Mouse (Mus musculus): ENCODE measurements around the gene Gsdma3. TPM values are rescaled to one million over a fixed set of nuclear protein-coding genes. Genes with fewer than 3 reads are reported as not detected.

Gene Gsdma3
- not detected in 2 replicates for polyA plus RNA-seq (2015; fragmentation: Nextera tagmentation; extraction: Ambion mirVana)

GRCm38 (mm10) chr11:98625611-98626410 is at the start of gene Gsdma3, which contains the start of gene Gm12355:
Gsdma3 (plus strand) TSS chr11:98626360.
Gm12355 (minus strand) TSS chr11:98625661.
- no peak within 1 kb of the TSS for H3K9ac ChIP-seq (ENCODE audit: low read depth, low read length)
- H3K27me3 ChIP-seq (replicated peaks; ENCODE audit: control insufficient read depth, insufficient read depth, low read length), result no peaks in the 10 kb centered on the region
- 0 out of 2 replicates have a peak, but pooled peaks cover 2% of the 10 kb centered on the region for H3K9me3 ChIP-seq (ENCODE audit: control insufficient read depth, low read length)
- no peaks in the 10 kb centered on the region for H3K4me1 ChIP-seq (ENCODE audit: control insufficient read depth, insufficient read depth, low read depth, low read length)
- H3K4me3 ChIP-seq (ENCODE audit: low read length), result no peak within 1 kb of the TSS
- no peaks in the 10 kb centered on the region for H3K36me3 ChIP-seq (ENCODE audit: control insufficient read depth, insufficient read depth, low read length)
- WGBS, result 91% methylated on average over 10 of the region's 10 CpGs
- no peak for ATAC-seq
- H3K4me2 ChIP-seq (ENCODE audit: low read length), result no peak within 1 kb of the TSS
- no peak within 1 kb of the TSS for H3K27ac ChIP-seq (ENCODE audit: low read depth, low read length)

GRCm38 (mm10) chr11:98577776-98578175 is 48.4 kb upstream of the Gsdma3 start:
- Histone ChIP-seq H3K9ac (ENCODE audit: low read depth, low read length) (no peak overlapping the region), H3K4me3 (ENCODE audit: low read length) (no peak overlapping the region), H3K27ac (ENCODE audit: low read depth, low read length) (no peak overlapping the region), H3K4me2 (ENCODE audit: low read length) (no peak overlapping the region), H3K9me3 (ENCODE audit: control insufficient read depth, low read length) (no peaks in the 10 kb centered on the region), H3K36me3 (ENCODE audit: control insufficient read depth, insufficient read depth, low read length) (peaks cover 8% of the 10 kb centered on the region), H3K27me3 (replicated peaks; ENCODE audit: control insufficient read depth, insufficient read depth, low read length) (no peaks in the 10 kb centered on the region), H3K4me1 (ENCODE audit: control insufficient read depth, insufficient read depth, low read depth, low read length) (no peaks in the 10 kb centered on the region)
- ATAC-seq, result no peak
- WGBS, result 77% methylated on average over 5 of the region's 5 CpGs

- Histone ChIP-seq H3K9me3 (ENCODE audit: control insufficient read depth, low read length) (no peaks in the 10 kb centered on the region), H3K9ac (ENCODE audit: low read depth, low read length) (no peak overlapping the region), H3K36me3 (ENCODE audit: control insufficient read depth, insufficient read depth, low read length) (peaks cover 12% of the 10 kb centered on the region), H3K27ac (ENCODE audit: low read depth, low read length) (no peak overlapping the region), H3K4me2 (ENCODE audit: low read length) (no peak overlapping the region), H3K4me1 (ENCODE audit: control insufficient read depth, insufficient read depth, low read depth, low read length) (peaks cover 10% of the 10 kb centered on the region), H3K27me3 (replicated peaks; ENCODE audit: control insufficient read depth, insufficient read depth, low read length) (no peaks in the 10 kb centered on the region), H3K4me3 (ENCODE audit: low read length) (no peak overlapping the region)
- 80% methylated on average over 16 of the region's 16 CpGs for WGBS
- ATAC-seq, result no peak
Observed at GRCm38 (mm10) chr11:98580301-98581121, 45.6 kb upstream of the Gsdma3 start.

DNA sequence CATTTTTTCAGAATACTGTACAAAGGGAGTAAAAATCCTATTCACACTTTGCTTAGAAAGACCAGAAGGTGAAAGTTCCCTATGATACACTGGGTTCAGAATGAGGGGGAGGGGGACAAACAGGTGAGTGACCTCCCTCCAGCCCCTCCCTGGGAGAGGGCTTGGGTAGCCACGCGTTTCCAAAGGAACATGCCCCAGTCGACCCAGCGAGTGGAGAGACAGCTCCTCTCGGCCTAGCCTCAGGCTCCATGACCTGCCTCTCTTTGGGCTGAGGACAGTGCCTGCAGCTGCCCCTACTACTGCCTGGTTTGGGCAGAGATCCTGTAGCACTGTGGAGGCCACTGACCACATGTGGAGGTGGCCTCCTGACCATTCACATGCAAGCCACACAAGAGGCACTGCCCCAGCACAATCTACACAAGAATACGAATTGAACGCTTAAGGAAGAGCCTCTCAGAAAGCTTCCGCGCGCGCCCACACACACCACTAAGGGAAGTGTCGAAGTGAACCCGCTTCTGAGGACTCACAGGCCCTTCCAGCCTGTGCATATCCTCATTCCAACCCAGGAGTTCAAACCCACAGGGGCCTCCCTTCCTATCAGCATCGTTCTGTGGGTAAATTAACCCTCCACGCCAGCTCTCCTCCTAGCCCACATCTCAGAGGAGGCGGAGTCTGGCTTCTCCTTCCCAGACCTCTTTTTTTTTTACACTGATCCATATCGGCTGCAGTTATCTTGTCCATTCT is 44.7 kb upstream of the Gsdma3 start:
- Histone ChIP-seq H3K36me3 (ENCODE audit: control insufficient read depth, insufficient read depth, low read length) (peaks cover 12% of the 10 kb centered on the region), H3K4me3 (ENCODE audit: low read length) (no peak overlapping the region), H3K27ac (ENCODE audit: low read depth, low read length) (no peak overlapping the region), H3K9ac (ENCODE audit: low read depth, low read length) (no peak overlapping the region), H3K4me1 (ENCODE audit: control insufficient read depth, insufficient read depth, low read depth, low read length) (peaks cover 19% of the 10 kb centered on the region), H3K27me3 (replicated peaks; ENCODE audit: control insufficient read depth, insufficient read depth, low read length) (no peaks in the 10 kb centered on the region), H3K4me2 (ENCODE audit: low read length) (no peak overlapping the region), H3K9me3 (ENCODE audit: control insufficient read depth, low read length) (no peaks in the 10 kb centered on the region)
- WGBS, result 61% methylated on average over 16 of the region's 17 CpGs
- no peak for ATAC-seq

GRCm38 (mm10) chr11:98582030-98582388 is 44.2 kb upstream of the Gsdma3 start:
- peaks cover 12% of the 10 kb centered on the region for H3K36me3 ChIP-seq (ENCODE audit: control insufficient read depth, insufficient read depth, low read length)
- H3K27ac ChIP-seq (ENCODE audit: low read depth, low read length), result no peak overlapping the region
- peaks cover 19% of the 10 kb centered on the region for H3K4me1 ChIP-seq (ENCODE audit: control insufficient read depth, insufficient read depth, low read depth, low read length)
- no peaks in the 10 kb centered on the region for H3K27me3 ChIP-seq (replicated peaks; ENCODE audit: control insufficient read depth, insufficient read depth, low read length)
- ATAC-seq, result no peak
- no peak overlapping the region for H3K9ac ChIP-seq (ENCODE audit: low read depth, low read length)
- 84% methylated on average over 8 of the region's 8 CpGs for WGBS
- H3K9me3 ChIP-seq (ENCODE audit: control insufficient read depth, low read length), result no peaks in the 10 kb centered on the region
- H3K4me2 ChIP-seq (ENCODE audit: low read length), result no peak overlapping the region
- H3K4me3 ChIP-seq (ENCODE audit: low read length), result no peak overlapping the region

GRCm38 (mm10) chr11:98582551-98583264 is 43.5 kb upstream of the Gsdma3 start:
- Histone ChIP-seq H3K27me3 (replicated peaks; ENCODE audit: control insufficient read depth, insufficient read depth, low read length) (no peaks in the 10 kb centered on the region), H3K9me3 (ENCODE audit: control insufficient read depth, low read length) (no peaks in the 10 kb centered on the region), H3K4me3 (ENCODE audit: low read length) (no peak overlapping the region), H3K4me2 (ENCODE audit: low read length) (no peak overlapping the region), H3K4me1 (ENCODE audit: control insufficient read depth, insufficient read depth, low read depth, low read length) (peaks cover 22% of the 10 kb centered on the region), H3K27ac (ENCODE audit: low read depth, low read length) (no peak overlapping the region), H3K9ac (ENCODE audit: low read depth, low read length) (no peak overlapping the region), H3K36me3 (ENCODE audit: control insufficient read depth, insufficient read depth, low read length) (peaks cover 12% of the 10 kb centered on the region)
- whole genome bisulfite sequencing, result 89% methylated on average over 12 of the region's 12 CpGs
- ATAC-seq, result no peak

GRCm38 (mm10) chr11:98583265-98583552 is 43.0 kb upstream of the Gsdma3 start:
- H3K4me1 ChIP-seq (ENCODE audit: control insufficient read depth, insufficient read depth, low read depth, low read length), result peaks cover 23% of the 10 kb centered on the region
- no peak overlapping the region for H3K4me2 ChIP-seq (ENCODE audit: low read length)
- no peaks in the 10 kb centered on the region for H3K9me3 ChIP-seq (ENCODE audit: control insufficient read depth, low read length)
- H3K4me3 ChIP-seq (ENCODE audit: low read length), result no peak overlapping the region
- peaks cover 12% of the 10 kb centered on the region for H3K36me3 ChIP-seq (ENCODE audit: control insufficient read depth, insufficient read depth, low read length)
- no peak overlapping the region for H3K9ac ChIP-seq (ENCODE audit: low read depth, low read length)
- no peaks in the 10 kb centered on the region for H3K27me3 ChIP-seq (replicated peaks; ENCODE audit: control insufficient read depth, insufficient read depth, low read length)
- no peak for ATAC-seq
- H3K27ac ChIP-seq (ENCODE audit: low read depth, low read length), result no peak overlapping the region
- 91% methylated on average over 3 of the region's 3 CpGs for WGBS

DNA sequence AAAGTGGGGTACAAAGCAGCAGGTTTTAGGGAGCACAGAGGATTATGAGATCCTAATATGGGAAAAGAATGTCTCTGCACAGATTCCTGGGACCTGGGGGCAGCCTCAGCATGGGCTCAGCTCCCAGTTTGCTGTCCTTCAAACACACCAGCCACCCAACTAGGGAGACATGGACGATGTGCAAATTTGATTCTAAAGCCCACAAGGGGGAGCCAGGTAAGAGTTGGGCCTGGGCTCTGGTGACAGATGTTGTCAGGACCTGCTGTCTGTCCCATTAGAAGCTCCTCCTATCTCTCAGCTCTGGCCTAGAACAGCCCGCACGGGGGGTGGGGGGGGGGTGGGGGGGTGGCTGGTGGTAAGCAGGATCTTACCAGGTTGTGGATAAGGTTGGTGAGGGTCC is 42.6 kb upstream of the Gsdma3 start:
- Histone ChIP-seq H3K4me3 (ENCODE audit: low read length) (no peak overlapping the region), H3K36me3 (ENCODE audit: control insufficient read depth, insufficient read depth, low read length) (peaks cover 12% of the 10 kb centered on the region), H3K4me1 (ENCODE audit: control insufficient read depth, insufficient read depth, low read depth, low read length) (peaks cover 25% of the 10 kb centered on the region), H3K27ac (ENCODE audit: low read depth, low read length) (no peak overlapping the region), H3K4me2 (ENCODE audit: low read length) (no peak overlapping the region), H3K9me3 (ENCODE audit: control insufficient read depth, low read length) (no peaks in the 10 kb centered on the region), H3K27me3 (replicated peaks; ENCODE audit: control insufficient read depth, insufficient read depth, low read length) (no peaks in the 10 kb centered on the region), H3K9ac (ENCODE audit: low read depth, low read length) (no peak overlapping the region)
- WGBS, result 39% methylated on average over 3 of the region's 3 CpGs
- ATAC-seq, result no peak
